Mouse (Mus musculus): ENCODE results near the gene Otop3.

DNA sequence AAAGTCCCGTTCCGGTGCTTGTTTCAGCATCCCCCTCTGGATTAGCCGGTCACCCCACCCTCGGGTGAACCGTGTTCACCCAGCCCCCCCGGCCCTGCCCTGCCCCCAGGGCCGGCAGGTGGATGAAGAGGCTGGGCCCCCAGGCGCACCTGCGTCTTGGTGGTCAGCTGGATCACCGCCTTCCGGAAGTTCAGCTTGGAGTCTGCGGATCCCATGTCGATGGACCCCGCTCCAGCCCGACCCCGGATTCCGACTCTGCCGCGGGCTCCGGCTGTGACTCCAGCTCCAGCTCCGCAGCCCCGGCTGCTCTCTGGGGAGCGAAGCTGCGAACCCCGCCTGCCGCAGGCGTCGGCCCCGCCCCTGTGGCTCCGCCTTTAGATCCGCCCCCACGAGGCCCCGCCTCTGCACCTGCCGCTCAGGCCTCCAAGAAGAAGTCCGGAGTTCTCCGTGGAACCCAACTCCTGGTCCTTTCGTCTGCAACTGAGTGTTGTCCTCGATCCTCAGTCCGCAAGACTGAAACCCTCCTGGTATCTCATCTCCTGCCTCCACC is 32.9 kb downstream of the Otop3 start, which contains the start of gene Hid1:
- TF ChIP-seq POLR2A (IDR thresholded peaks at IDR 0.05; ENCODE audit: insufficient read depth, low read depth, low read length) (0 out of 2 replicates have a peak, but pooled peaks have one; percentile 33), EP300 (IDR thresholded peaks at IDR 0.05; ENCODE audit: insufficient read depth, low read depth, low read length) (no peak), CTCF (IDR thresholded peaks at IDR 0.05) (no peak)
